Mouse (Mus musculus) spleen, adult 2 months (tissue): ENCODE results near the gene Foxd4.

ENCODE experiments used
- CTCF ChIP-seq: fragments of 200-500 bp; IDR thresholded peaks from 2 replicates; pipeline ENCODE4 v1.5.1; 2011; ENCODE audit warnings: mild to moderate bottlenecking, inconsistent platforms; ENCODE audit not compliant: insufficient read depth, insufficient read length, insufficient replicate concordance; ENCODE audit errors: extremely low read depth
- POLR2A ChIP-seq: fragments of 200-500 bp; IDR thresholded peaks from 2 replicates; pipeline ENCODE4 v1.6.1; 2011; ENCODE audit warnings: low read depth, low read length, inconsistent platforms

DNA sequence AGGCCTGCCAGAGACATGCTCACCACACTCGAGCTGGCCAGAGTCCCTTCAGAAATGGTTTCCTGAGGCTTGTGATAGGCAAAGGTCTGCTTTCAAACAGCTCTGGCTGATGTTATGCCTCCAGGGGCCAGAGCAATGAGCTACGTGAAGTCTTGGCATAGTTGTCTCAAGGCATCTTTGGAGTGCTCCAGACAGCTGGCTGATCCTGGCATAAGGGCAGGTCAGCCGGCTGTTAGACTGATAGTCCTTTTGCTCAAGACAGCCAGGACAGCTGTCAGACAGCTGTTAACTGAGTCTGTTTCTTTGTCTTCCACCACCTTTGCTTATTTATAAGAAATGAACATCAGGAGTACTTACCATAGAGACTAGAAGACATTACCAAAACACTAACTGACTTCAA, 14.1 kb downstream of the Foxd4 start:
- TF ChIP-seq CTCF (no peak), POLR2A (no peak)
